Mouse (Mus musculus): ENCODE results near the gene Tnfsf9. TPM values are rescaled to one million over a fixed set of nuclear protein-coding genes. Genes with fewer than 3 reads are reported as not detected.
"Not testable (repeated sequence)": the region's sequence is repeated elsewhere in the genome, so short reads cannot be mapped to it uniquely, and the experiment has no call there.

The Tnfsf9 gene
- total RNA-seq, 2 experiments from 2014 or later, result 0.28 to 0.57 TPM

- intact Hi-C loops (cut with DNase I), result no loop called here
- DNase-seq (ENCODE audit: low spot score), result no peak
These were observed 18.3 kb downstream of the Tnfsf9 start for GRCm38 (mm10) chr17:57123192-57124118.

DNA sequence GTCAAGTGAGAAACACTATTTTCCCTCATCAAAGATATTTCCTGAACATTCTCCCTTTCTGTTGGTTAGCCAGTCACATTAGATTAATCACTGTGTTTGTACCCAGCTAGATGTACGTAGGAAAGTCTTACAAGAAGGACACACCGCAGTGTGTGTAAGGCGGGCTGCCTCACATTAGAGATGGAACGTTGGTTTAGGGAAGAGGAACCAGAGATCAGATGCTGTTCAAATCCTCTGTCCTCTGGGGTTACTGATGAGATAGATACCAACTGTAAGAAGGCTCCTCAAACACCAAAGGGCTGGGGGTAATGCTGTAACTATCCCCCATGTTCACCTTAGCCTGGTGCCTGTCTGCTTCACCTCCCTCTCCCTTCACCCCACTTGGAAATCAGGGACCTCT is 19.7 kb downstream of the Tnfsf9 start:
- intact Hi-C loops (cut with DNase I), result no loop called here
- DNase-seq (ENCODE audit: low spot score), result no peak

DNA sequence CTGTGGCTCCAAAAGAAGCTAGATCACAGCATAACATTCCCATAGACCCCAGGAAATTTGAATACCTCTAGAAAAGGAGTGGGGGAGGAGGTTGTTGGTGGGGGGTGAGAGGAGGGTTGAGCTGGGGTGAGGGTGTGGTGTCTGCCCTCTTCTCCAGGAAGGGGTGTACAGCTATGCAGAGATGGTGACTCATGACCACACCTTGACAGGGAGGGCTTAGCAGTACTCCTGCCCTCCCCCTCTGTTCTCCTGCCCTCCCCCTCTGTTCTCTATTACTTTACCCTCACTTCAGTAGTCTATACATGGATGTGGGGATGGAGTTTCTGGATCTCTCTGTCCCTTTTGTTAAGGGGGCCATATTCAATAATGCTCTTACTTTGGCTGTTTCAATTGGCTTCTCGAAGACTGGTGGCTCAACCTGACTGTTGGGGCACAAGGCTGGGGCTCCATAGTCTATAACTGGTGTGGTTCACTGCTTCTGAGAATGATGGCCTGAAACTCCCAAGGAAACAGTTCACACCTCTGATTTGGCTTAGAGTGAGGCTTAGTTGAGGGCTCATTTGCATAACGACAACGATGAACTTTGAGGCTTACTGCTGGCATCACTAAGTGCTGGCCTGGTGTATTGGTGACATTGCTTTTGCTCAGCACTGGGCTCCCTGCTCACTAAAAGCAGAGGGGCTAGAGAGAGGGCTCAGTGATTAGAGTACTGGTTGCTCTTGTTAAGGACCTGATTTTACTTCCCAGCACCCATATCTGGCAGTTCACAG is 20.9 kb downstream of the Tnfsf9 start:
- intact Hi-C loops (cut with DNase I), result no loop called here
- DNase-seq (ENCODE audit: low spot score), result no peak

GRCm38 (mm10) chr17:57131793-57132192 is 26.7 kb downstream of the Tnfsf9 start:
- no peak for DNase-seq (ENCODE audit: low spot score)
- intact Hi-C loops (cut with DNase I), result no loop called here

GRCm38 (mm10) chr17:57134021-57134420 is 28.9 kb downstream of the Tnfsf9 start:
- DNase-seq (ENCODE audit: low spot score); intact Hi-C loops (cut with DNase I): not testable (repeated sequence)

DNA sequence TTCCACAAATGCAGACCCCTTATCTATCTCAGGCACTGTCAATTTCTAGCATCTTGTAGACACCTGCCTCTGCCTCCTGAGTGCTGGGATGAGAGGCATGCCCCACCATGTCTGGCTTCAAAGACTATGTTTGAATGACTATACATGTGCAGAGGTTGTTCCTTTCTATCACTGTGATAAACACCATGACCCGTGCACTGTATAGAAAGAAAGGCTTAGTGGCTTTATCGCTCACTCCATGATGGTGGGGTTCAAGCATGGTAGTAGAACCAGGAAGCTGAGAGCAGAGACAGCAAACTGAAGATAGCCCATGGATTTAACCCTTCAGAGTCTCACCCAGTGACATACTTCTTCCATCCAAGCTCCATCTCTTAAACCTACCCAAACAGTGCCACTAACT is 29.6 kb downstream of the Tnfsf9 start:
- DNase-seq (ENCODE audit: low spot score), result no peak
- intact Hi-C loops (cut with DNase I), result no loop called here

DNA sequence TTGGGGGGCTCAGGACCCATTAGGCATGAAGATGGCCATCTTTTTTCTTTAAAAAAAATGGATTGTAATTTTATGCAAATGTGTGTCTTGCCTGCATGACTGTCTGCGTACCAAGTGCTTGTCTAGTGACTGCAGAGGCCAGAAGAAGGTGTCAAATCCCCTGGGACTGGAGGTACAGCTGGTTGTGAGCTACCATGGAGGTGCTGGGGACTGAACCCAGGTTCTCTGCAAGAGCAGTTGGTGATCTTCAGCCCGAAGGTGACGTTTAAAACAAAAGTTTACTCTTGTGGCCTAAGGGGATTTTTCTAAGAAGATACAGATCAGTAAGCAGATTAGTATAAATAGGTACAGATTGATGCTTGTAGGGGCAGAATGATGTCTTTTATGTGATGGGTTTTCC is 30.5 kb downstream of the Tnfsf9 start:
- intact Hi-C loops (cut with DNase I), result no loop called here
- DNase-seq (ENCODE audit: low spot score), result no peak

GRCm38 (mm10) chr17:57138676-57139075 is 33.6 kb downstream of the Tnfsf9 start:
- intact Hi-C loops (cut with DNase I), result no loop called here
- no peak for DNase-seq (ENCODE audit: low spot score)

DNA sequence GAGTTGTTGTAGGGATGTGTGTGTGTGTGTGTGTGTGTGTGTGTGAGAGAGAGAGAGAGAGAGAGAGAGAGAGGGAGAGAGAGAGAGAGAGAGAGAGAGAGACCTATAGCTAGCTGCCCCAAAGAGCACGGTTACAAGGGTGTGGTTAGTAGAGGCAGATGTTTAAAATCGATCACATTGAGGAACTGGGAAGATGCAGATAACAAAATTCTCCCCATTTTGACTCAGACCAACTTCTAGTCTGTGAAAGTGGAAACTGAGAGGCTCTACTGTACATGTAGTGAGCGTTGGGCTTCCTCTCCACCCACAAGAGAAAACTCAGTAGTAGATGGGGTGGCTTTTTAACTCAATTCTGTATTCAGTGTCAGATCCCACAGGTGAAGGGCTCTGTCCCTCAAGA is 34.6 kb downstream of the Tnfsf9 start:
- no peak for DNase-seq (ENCODE audit: low spot score)
- intact Hi-C loops (cut with DNase I), result no loop called here

GRCm38 (mm10) chr17:57143704-57144103 is 38.6 kb downstream of the Tnfsf9 start:
- DNase-seq (ENCODE audit: low spot score), result no peak
- intact Hi-C loops (cut with DNase I), result no loop called here

DNA sequence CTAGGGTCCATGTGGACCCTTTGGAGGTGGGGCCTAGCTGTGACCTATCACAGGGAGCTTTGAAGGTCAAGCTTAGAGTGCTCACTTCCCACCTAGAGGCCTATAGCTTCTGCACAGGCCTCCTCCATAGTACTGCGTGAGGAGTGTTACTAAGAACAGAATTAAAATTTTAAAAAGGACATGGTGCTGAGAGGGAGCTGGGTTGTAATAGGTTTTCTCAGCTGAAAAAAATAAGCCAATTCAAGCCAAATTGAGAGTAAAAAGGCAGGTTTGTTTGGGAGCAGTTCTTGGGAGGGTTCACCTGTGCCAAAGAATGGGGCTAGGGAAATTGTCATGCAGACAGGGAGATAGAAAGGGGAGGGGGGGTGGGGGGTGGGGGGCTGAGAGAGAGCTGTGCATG is 40.0 kb downstream of the Tnfsf9 start:
- no peak for DNase-seq (ENCODE audit: low spot score)
- intact Hi-C loops (cut with DNase I), result no loop called here

DNA sequence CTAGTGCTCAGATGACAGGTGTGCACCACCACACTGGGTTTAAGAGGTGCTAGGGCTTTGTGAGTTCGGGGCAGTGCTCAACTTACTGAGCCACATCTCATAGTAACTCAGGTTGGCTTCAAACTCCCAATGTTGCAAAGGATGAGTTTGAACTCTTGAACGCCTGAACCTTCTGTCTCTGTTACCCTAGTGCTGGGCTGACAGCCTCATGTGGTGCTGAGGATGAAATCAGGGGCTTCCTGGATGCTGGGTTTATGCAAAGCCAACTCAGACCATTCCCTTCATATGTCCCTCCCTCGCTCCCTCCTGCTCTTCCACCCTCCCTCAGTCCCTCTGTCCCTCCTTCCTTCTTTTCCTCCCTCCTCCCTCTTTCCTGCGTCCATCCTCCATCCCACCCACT is 43.2 kb downstream of the Tnfsf9 start:
- intact Hi-C loops (cut with DNase I), result no loop called here
- no peak for DNase-seq (ENCODE audit: low spot score)

- no peak for DNase-seq (ENCODE audit: low spot score)
- intact Hi-C loops (cut with DNase I), result no loop called here
These were observed 44.1 kb downstream of the Tnfsf9 start, which contains the start of gene Cd70 for GRCm38 (mm10) chr17:57148994-57149803. Gene Cd70 (minus strand): TSS chr17:57149777.

DNA sequence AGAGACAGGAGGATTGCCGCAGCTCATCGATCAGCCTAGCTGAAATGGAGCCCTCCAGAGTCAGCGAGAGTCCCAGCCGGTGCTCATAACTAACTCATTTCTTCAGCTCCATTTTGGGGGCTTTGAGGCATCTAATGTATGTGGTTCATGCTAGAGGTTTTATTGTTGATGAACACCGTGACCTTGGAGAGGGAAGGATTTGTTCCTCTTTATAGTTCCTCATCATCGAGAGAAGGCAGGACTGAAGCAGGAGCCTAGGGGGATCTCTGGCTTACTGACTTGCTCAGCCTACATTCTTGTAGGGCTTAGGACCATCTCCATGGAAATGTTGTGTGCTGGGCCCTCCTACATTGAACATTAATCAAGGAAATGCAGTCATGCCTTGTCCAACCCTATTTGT is 47.9 kb downstream of the Tnfsf9 start:
- intact Hi-C loops (cut with DNase I), result no loop called here
- DNase-seq (ENCODE audit: low spot score), result no peak

- intact Hi-C loops (cut with DNase I), result no loop called here
- no peak for DNase-seq (ENCODE audit: low spot score)
These were observed 48.7 kb downstream of the Tnfsf9 start for GRCm38 (mm10) chr17:57153787-57154186.

Other genes starting within 250 kb of the Tnfsf9 start
- not detected for gene Acsbg2, start 230.9 kb upstream of the Tnfsf9 start, total RNA-seq (2021)
- not detected for gene 1700061G19Rik, start 229.8 kb upstream of the Tnfsf9 start, total RNA-seq (2021)
- gene Mllt1, start 169.9 kb upstream of the Tnfsf9 start, total RNA-seq (2021), result 10 to 100 TPM; 21.6 to 21.8 TPM
- gene Acer1, start 123.2 kb upstream of the Tnfsf9 start, total RNA-seq (2021), result not detected
- 10 to 100 TPM; 73.4 TPM for gene Clpp, start 115.0 kb upstream of the Tnfsf9 start, total RNA-seq (2021)
- gene Alkbh7, start 108.0 kb upstream of the Tnfsf9 start, total RNA-seq (2021), result 10 to 100 TPM; 65.4 to 77.8 TPM
- not detected for gene Pspn, start 105.3 kb upstream of the Tnfsf9 start, total RNA-seq (2021)
- gene Gtf2f1, start 94.0 kb upstream of the Tnfsf9 start, total RNA-seq (2021), result 10 to 100 TPM; 20.4 to 22.7 TPM
- not detected for gene Gm17949, start 93.9 kb upstream of the Tnfsf9 start, total RNA-seq (2021)
- 10 to 100 TPM; 44.8 to 44.9 TPM for gene Khsrp, start 73.8 kb upstream of the Tnfsf9 start, total RNA-seq (2021)
- not detected for gene Slc25a41, start 63.7 kb upstream of the Tnfsf9 start, total RNA-seq (2021)
- under 1 TPM in 1 of 2 experiments, not detected in 1; 0.78 TPM for gene Crb3, start 46.2 kb upstream of the Tnfsf9 start, total RNA-seq (2021)
- 10 to 100 TPM; 65.1 to 75.0 TPM for gene Slc25a23, start 45.5 kb upstream of the Tnfsf9 start, total RNA-seq (2021)
- 1 to 10 TPM in 1 of 2 experiments, under 1 TPM in 1; 0.96 to 2.1 TPM for gene Dennd1c, start 26.8 kb upstream of the Tnfsf9 start, total RNA-seq (2021)
- 1 to 10 TPM; 3.2 to 3.3 TPM for gene Tubb4a, start 17.5 kb upstream of the Tnfsf9 start, total RNA-seq (2021)
- not detected for gene Cd70, start 44.5 kb downstream of the Tnfsf9 start, total RNA-seq (2021)
- not detected for gene Tnfsf14, start 88.9 kb downstream of the Tnfsf9 start, total RNA-seq (2021)
- 10 to 100 TPM; 47.1 to 80.7 TPM for gene C3, start 122.8 kb downstream of the Tnfsf9 start, total RNA-seq (2021)
- 10 to 100 TPM; 26.1 to 29.5 TPM for gene Gpr108, start 143.1 kb downstream of the Tnfsf9 start, total RNA-seq (2021)
- 100 to 1,000 TPM in 1 of 2 experiments, 10 to 100 TPM in 1; 90.6 to 107 TPM for gene Trip10, start 144.1 kb downstream of the Tnfsf9 start, total RNA-seq (2021)
- 1 to 10 TPM; 1.5 to 1.7 TPM for gene Vav1, start 173.8 kb downstream of the Tnfsf9 start, total RNA-seq (2021)